Mouse (Mus musculus) B cell, adult (primary cell): ENCODE results near the gene Fblim1. TPM values are rescaled to one million over a fixed set of nuclear protein-coding genes. Genes with fewer than 3 reads are reported as not detected.

Experiments
- total RNA-seq: library from RNA; stranded (reverse); gene quantifications from 4 replicates; pipeline ENCODE4 v1.2.4, GENCODE M21; 2023; ENCODE audit not compliant: inconsistent age

The Fblim1 gene
- not detected in 4 replicates for total RNA-seq

DNA sequence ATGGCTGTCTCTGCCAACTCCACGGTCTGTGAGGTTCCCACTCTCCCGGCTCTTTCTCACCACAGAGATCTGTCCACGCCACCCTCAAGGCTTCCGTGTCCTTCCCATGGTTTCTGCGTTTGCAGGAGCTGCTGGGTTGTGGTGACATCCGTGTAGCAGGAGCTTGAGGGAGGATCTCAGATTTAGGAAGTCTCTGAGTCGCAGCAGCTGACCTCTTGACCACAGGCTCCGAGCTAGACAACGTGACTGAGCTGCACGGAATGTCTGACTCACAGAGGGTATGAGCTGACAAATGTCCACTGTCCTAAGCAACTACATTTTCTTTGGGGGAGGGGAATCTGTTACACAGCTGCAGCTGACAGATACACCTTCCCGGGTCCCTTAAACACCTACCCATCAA, at the start of gene Fblim1:
TSS of gene Fblim1 (minus strand) at position 236 of the 400 bp plus-strand sequence.

DNA sequence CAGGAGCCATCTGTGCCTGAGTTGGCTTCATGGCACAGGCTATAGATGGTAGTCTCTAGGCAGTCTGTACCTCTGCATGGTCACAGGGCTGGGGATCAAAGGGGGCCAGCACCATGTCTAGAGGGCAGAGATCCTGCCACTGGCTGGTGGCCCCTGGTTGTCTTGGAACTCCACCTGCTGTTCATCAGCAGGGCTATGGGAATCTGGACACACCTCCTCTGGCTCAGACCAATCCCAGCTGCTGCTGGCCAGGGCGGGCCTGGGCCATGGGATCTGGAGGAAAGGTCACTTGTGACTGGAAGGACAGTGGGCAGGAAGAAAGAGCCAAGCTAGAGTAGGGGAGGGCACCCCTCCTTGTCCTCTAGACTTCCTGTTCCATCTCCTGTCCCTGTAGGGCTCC, 17.8 kb upstream of the Fblim1 start, which contains the start of gene Slc25a34:
TSS of gene Slc25a34 (minus strand) at position 156 of the 400 bp plus-strand sequence.

DNA sequence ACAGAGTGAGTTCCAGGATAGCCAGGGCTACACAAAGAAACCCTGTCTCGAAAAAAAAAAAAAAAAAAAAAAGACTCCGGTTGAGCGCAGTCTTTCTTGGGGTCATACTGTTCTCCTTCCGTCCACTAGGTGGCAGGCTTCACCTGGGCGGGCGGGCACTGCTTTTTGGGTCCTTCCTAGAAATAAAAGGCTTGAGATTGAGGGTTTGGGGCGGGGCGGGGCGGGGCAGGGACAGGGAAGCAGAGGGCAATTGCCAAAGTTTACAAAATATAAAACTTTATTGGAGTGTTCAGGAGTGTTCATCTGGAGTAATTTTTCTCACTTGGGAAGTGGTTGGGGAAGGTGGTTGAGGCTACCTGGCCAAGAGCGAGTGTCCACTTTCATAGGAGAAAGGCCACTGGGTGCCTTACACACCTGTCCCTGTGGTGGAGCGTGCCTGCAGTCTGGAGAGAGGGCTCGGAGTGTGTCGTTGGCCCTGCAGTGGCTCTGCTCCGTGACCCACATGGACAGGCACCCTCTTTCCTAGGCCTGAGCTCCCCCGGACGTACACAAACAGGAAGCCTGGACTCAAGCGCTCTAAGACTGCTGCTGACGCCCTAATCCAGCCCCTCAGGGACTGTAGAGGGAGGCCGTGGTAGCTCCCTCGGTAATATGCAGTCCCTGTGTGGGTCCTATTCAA, 12.8 kb upstream of the Fblim1 start, which contains the start of gene Tmem82:
TSS of gene Tmem82 (minus strand) at position 69 of the 679 bp plus-strand sequence.

GRCm38 (mm10) chr4:141538408-141539212, 67.3 kb downstream of the Fblim1 start, which contains the start of gene Spen:
Gene Spen (minus strand): TSS chr4:141538597.

Other genes with a start within 250 kb of the Fblim1 start
- not detected in 4 replicates for gene Fam131c, start 237.9 kb downstream of the Fblim1 start, total RNA-seq
- gene Clcnka, start 207.4 kb downstream of the Fblim1 start, total RNA-seq, result not detected in 4 replicates
- not detected in 4 replicates for gene Clcnkb, start 190.1 kb downstream of the Fblim1 start, total RNA-seq
- gene Hspb7, start 185.3 kb downstream of the Fblim1 start, total RNA-seq, result not detected in 4 replicates
- gene Srarp, start 170.0 kb downstream of the Fblim1 start, total RNA-seq, result not detected in 4 replicates
- gene Zbtb17, start 161.4 kb downstream of the Fblim1 start, total RNA-seq, result 41.4 to 43.9 TPM (median 42.6 TPM) in 4 replicates
- 47.1 to 53.3 TPM (median 50.4 TPM) in 4 replicates for gene Spen, start 67.5 kb downstream of the Fblim1 start, total RNA-seq
- 0.24 TPM in 2 of 4 replicates, not detected in the others for gene Tmem82, start 12.5 kb upstream of the Fblim1 start, total RNA-seq
- gene Slc25a34, start 17.7 kb upstream of the Fblim1 start, total RNA-seq, result not detected in 4 replicates
- 25.8 to 36.0 TPM (median 34.9 TPM) in 4 replicates for gene Plekhm2, start 58.8 kb upstream of the Fblim1 start, total RNA-seq
- 1.9 to 14.3 TPM (median 7.9 TPM) in 4 replicates for gene Rsc1a1, start 79.5 kb upstream of the Fblim1 start, total RNA-seq
- 42.7 to 53.7 TPM (median 45.9 TPM) in 4 replicates for gene Ddi2, start 117.3 kb upstream of the Fblim1 start, total RNA-seq
- not detected in 4 replicates for gene Agmat, start 140.6 kb upstream of the Fblim1 start, total RNA-seq
- gene Dnajc16, start 184.8 kb upstream of the Fblim1 start, total RNA-seq, result 11.5 to 15.3 TPM (median 12.9 TPM) in 4 replicates
- gene Casp9, start 187.5 kb upstream of the Fblim1 start, total RNA-seq, result 22.2 to 28.4 TPM (median 23.2 TPM) in 4 replicates
- 0.57 to 3.9 TPM (median 2.9 TPM) in 3 of 4 replicates, not detected in the other for gene Cela2a, start 220.1 kb upstream of the Fblim1 start, total RNA-seq
- not detected in 4 replicates for gene Ctrc, start 240.3 kb upstream of the Fblim1 start, total RNA-seq